Mouse (Mus musculus): ENCODE measurements around the gene Gm128.

Gm128 gene

GRCm38 (mm10) chr3:95200132-95200531 is 41.3 kb downstream of the Gm128 start:
- DNase-seq (ENCODE audit: extremely low spot score, low spot score): no peak

- no peak for DNase-seq (ENCODE audit: extremely low spot score, low spot score)
These were observed 42.3 kb downstream of the Gm128 start for GRCm38 (mm10) chr3:95199101-95199500.

GRCm38 (mm10) chr3:95195772-95196171 is 45.6 kb downstream of the Gm128 start:
- DNase-seq (ENCODE audit: extremely low spot score, low spot score): no peak

GRCm38 (mm10) chr3:95194721-95195135 is 46.7 kb downstream of the Gm128 start:
- DNase-seq (ENCODE audit: extremely low spot score, low spot score): no peak

Data from neural tube, embryonic 10.5 days (tissue).